Mouse (Mus musculus) monocyte, adult 2 months (primary cell): ENCODE measurements at regions not wholly inside any gene's neighbourhood (a gene's known extent, or its start where the extent isn't known, plus 50 kb on each side); places are given as distances from the start of the nearest gene placed in this dataset.

Experiments used
- DNase-seq, 2 experiments: peaks; one replicate each; pipeline ENCODE4 v3.0.0; 2022; ENCODE audit warnings: low spot score in 2 of 2, low read depth in 1 of 2

DNA sequence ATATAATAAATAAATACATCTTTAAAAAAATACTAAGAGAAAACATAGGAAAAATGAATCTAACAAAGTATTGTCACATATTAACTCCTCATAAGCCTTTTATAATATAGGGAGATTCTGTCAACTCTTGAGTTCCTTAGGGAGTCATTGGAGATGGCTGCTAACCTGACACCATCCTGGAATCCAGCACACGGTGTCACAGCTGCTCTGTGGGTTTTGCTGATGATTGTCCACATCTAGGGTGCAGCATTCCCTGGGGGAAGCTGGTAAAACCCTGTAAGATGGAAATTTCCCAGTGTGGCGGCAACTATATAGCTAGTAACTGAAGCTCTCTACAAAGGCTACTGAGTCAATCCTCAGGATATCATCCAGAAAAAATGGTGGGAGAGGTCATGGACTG lies 58.9 kb upstream of the E2f3 start:
- no peak for DNase-seq

DNA sequence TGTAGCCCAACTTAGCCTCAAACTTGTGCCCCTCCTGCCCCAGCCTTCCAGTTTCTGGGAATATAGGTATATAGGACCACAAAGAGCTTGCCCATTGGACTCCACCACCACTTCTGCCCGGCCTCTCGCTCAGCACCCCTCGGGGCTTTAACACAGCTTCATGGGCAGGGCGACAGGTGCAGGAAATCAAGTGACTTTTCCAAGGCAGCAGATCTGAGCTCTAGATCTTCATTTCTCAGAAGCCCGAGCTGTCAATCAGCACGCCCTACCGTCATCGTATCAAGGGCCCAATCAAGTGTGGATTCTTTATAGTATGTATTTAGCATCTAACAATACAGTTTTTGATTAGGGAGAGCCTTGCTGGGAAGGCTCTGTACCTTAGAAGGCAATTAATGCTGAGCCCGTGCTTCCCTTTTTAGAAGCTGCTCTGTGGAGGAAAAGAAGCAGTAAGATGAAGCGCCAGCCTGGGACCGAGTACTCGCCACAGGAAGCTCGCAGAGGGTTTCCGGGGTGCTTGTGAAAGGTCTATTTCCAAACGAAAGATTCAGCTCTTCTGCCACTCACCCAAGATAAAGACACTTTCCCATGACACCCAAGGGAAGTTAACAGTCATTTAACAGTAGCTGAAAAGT lies 56.9 kb upstream of the E2f3 start:
- no peak for DNase-seq

DNA sequence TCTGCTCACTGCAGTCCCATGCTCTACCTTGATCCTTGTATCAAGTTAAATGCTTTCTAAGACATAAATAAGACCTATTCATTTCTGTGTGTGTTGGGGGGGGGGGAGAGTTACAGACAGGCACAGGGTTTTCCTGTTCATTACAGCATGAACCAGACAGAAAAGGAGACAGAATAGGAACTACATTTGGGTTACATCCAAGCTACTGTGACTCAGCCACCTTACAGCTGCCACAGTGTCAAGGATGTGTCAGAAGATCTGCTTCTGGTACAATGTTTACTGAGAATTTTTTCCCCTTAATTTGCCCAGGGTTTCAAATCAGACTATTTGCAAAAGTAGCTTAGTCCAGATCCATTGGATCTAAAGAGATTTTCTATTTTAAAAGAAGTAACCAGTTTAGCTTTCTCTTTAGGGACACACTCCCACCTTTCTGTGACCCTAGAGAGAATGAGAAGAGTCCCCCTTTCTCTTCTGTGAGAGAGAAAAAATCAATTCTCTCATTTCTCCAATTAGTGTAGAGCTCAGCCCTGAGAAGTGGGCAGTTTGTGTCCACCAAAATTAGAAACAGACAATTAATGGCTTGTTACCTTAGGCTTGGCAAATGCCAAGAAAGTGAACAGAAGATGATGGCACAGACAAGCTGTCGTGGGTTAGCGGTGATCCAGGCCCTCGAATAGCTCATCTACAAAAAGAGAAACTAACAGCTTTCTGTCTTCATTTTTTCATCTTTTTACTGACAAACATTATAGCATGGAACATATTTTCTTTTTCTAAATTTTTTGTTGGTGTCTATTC lies 55.8 kb upstream of the E2f3 start:
- no peak for DNase-seq

DNA sequence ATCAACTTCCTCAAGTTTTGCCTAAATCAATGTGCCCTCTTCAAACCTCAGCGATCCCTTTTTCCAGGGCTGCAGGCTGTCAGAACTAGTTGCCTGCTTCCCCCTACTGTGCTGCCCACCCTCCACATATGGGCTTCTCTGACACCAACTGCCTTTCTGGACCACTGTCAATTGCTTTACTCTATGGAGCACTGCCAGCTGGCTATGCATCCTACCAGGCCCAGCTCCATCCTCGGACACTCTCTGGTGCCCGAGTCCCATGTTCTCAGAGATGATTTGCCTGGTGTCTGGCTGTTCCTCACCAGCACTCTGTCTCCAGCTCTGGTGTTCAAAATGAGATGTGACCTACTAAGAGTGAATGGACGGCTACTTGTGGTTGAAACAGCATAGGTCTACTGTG lies 54.4 kb upstream of the E2f3 start:
- DNase-seq: no peak

DNA sequence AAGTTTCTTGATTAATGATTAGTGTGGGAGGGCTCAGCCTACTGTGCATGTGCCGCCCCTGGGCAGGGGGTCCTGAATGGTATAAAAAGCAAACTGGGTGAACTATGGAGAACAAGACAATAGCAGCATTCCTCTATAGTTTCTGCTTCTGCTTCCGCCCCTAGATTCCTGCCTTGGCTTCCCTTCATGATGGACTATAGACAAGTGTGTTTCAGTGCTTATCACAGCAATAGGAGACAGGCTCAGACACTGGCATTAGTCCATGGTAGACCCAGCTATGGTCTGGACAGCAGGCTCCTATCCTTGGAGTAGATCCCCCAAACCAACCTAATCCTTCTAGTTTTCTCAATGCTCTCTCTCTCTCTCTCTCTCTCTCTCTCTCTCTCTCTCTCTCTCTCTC lies 53.9 kb upstream of the E2f3 start:
- no peak for DNase-seq

DNA sequence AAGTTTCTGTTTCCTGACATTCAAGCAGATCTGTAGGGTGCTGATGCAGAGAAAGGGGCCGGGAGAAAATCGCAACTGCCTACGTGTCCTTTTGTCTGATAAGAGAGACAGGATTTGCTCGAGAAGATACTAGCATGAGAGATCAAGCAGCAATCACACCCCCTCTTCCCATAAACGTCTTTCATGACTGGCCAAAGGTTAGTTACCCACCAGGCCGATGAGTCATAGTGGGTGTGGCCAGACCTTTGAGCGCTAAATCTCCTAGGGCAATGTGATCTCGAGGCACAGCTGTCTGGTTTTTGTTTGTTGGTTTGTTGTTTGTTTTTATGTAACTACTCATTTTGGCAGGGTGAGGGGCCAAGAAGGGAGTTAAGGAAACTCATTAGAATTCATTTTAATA lies 50.7 kb upstream of the E2f3 start:
- DNase-seq: no peak

DNA sequence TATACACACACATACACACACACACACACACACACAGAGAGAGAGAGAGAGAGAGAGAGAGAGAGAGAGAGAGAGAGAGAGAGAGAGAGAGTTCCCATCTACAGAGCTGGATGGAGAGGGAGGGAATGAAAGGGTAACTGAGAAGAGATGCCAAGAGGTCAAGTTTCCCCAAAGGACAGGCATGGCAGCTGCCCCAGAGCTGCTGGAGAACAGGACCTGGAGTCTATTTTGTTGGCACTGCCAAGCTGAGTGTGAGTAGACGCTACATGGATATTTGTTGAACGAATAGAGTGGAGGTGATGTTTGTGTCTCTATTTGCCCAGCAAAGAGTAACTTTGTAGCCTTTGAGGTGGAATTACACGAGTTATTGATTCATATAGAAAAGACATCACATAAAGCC lies 50.2 kb upstream of the E2f3 start:
- no peak for DNase-seq
